Mouse (Mus musculus) liver, adult (tissue): ENCODE measurements around the gene Limch1.

ENCODE experiments used
- GATA4 ChIP-seq: IDR thresholded peaks from 2 replicates; pipeline ENCODE4 v1.6.1; 2014; ENCODE audit warnings: mild to moderate bottlenecking, low read length; ENCODE audit not compliant: insufficient replicate concordance

The Limch1 gene

GRCm38 (mm10) chr5:66895440-66896120 is 150.0 kb downstream of the Limch1 start:
- TF ChIP-seq GATA4 = no peak

- TF ChIP-seq GATA4 = no peak
These were observed 152.0 kb downstream of the Limch1 start for GRCm38 (mm10) chr5:66897584-66897983.

GRCm38 (mm10) chr5:66898252-66898651 is 152.6 kb downstream of the Limch1 start:
- TF ChIP-seq GATA4 = no peak

- TF ChIP-seq GATA4 = no peak
These were observed 153.3 kb downstream of the Limch1 start for GRCm38 (mm10) chr5:66898811-66899430.

- no peak for TF ChIP-seq GATA4
These were observed 155.5 kb downstream of the Limch1 start for GRCm38 (mm10) chr5:66901116-66901515.

GRCm38 (mm10) chr5:66904835-66905234 is 159.2 kb downstream of the Limch1 start:
- TF ChIP-seq GATA4 = no peak

- TF ChIP-seq GATA4 = no peak
These were observed 163.3 kb downstream of the Limch1 start for GRCm38 (mm10) chr5:66908883-66909282.

GRCm38 (mm10) chr5:66909962-66910361 is 164.3 kb downstream of the Limch1 start:
- no peak for TF ChIP-seq GATA4

GRCm38 (mm10) chr5:66910610-66911009 is 165.0 kb downstream of the Limch1 start:
- TF ChIP-seq GATA4 = no peak

- no peak for TF ChIP-seq GATA4
These were observed 165.4 kb downstream of the Limch1 start for GRCm38 (mm10) chr5:66911068-66911467.

GRCm38 (mm10) chr5:66913791-66914190 is 168.2 kb downstream of the Limch1 start:
- TF ChIP-seq GATA4 = no peak

GRCm38 (mm10) chr5:66917353-66918315 is 172.0 kb downstream of the Limch1 start:
- TF ChIP-seq GATA4 = no peak

- TF ChIP-seq GATA4 = no peak
These were observed 173.0 kb downstream of the Limch1 start for GRCm38 (mm10) chr5:66918316-66919305.

- TF ChIP-seq GATA4 = no peak
These were observed 177.0 kb downstream of the Limch1 start for GRCm38 (mm10) chr5:66922582-66922981.
